Mouse (Mus musculus) spleen, adult 2 months (tissue): ENCODE data around the gene Rasgrp3.

ENCODE experiments used
- CTCF ChIP-seq: fragments of 200-500 bp; IDR thresholded peaks from 2 replicates; pipeline ENCODE4 v1.5.1; 2011; ENCODE audit warnings: mild to moderate bottlenecking, inconsistent platforms; ENCODE audit not compliant: insufficient read depth, insufficient read length, insufficient replicate concordance; ENCODE audit errors: extremely low read depth
- POLR2A ChIP-seq: fragments of 200-500 bp; IDR thresholded peaks from 2 replicates; pipeline ENCODE4 v1.6.1; 2011; ENCODE audit warnings: low read depth, low read length, inconsistent platforms

- TF ChIP-seq CTCF = no peak
- no peak for TF ChIP-seq POLR2A
These were observed 399 bp downstream of the Rasgrp3 start for GRCm38 (mm10) chr17:75436095-75436494.
